Mouse (Mus musculus) kidney, embryonic 15.5 days (tissue): ENCODE data around the gene Amz1. TPM values are rescaled to one million over a fixed set of nuclear protein-coding genes. Genes with fewer than 3 reads are reported as not detected.
A peak's percentile ranks its signal among the peaks of the same experiment; 100 is the strongest.

Experiments used
- ATAC-seq: fragments of 200-750 bp; cut with Nextera tagmentation; replicated peaks from 2 replicates; pipeline ENCODE4 v1.8.0; 2017; ENCODE audit warnings: moderate TSS enrichment; ENCODE audit not compliant: low FRiP score
- H3K27ac ChIP-seq: fragments of 300-500 bp; sonication (generic); 2 replicates; pipeline ENCODE4 v1.5.1; 2015; ENCODE audit warnings: mild to moderate bottlenecking, inconsistent platforms
- H3K27me3 ChIP-seq: fragments of 300-500 bp; sonication (generic); 2 replicates; pipeline ENCODE4 v1.6.1; 2015; ENCODE audit warnings: inconsistent platforms
- H3K36me3 ChIP-seq: fragments of 300-500 bp; sonication (generic); 2 replicates; pipeline ENCODE4 v1.6.1; 2015; ENCODE audit warnings: inconsistent platforms
- H3K4me1 ChIP-seq: fragments of 300-500 bp; sonication (generic); 2 replicates; pipeline ENCODE4 v1.6.1; 2015; ENCODE audit warnings: inconsistent platforms
- H3K4me2 ChIP-seq: fragments of 300-500 bp; sonication (generic); 2 replicates; pipeline ENCODE4 v1.6.1; 2015; ENCODE audit warnings: moderate library complexity, mild to moderate bottlenecking, inconsistent platforms
- H3K4me3 ChIP-seq: fragments of 300-500 bp; sonication (generic); replicated peaks from 2 replicates; pipeline ENCODE4 v1.5.1; 2015; ENCODE audit warnings: mild to moderate bottlenecking, inconsistent platforms
- H3K9ac ChIP-seq: fragments of 300-500 bp; sonication (generic); 2 replicates; pipeline ENCODE4 v1.6.1; 2015; ENCODE audit warnings: mild to moderate bottlenecking, inconsistent platforms
- H3K9me3 ChIP-seq: fragments of 300-500 bp; sonication (generic); replicated peaks from 2 replicates; pipeline ENCODE4 v1.6.1; 2016; ENCODE audit warnings: inconsistent platforms
- WGBS: fragments of 180-500 bp; shearing (Covaris S2); methylation state at CpG from one replicate; pipeline ENCODE4 v1.1.7; 2015; ENCODE audit warnings: mixed read lengths; 5-methylcytosine and 5-hydroxymethylcytosine counted together
- polyA plus RNA-seq: library from polyadenylated mRNA; unstranded; fragments of >200 nt; fragmentation: Nextera tagmentation; extraction: Ambion mirVana; gene quantifications from 2 replicates; pipeline ENCODE4 v1.2.1, GENCODE M21; 2015

Gene Amz1
- polyA plus RNA-seq, 1 experiment from 2014 or later = 2.1 TPM

DNA sequence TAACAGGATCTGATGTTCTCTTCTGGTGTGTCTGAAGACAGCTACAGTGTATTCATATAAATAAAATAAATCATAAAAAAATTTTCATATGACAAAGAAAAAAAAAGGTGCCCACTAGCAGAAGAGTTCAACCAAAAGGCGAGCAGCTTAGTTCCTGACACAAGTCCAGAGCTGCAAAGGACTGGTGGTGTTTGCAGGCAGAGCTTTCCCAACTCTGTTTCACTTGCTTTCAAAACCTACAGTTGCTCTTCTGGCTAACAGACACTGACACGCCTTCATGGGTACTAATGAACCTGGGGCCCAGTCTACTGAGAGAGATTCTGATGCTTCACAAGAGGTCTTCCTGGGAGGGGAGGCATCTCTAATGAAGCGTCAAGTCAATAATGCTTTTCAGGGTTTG lies 72.1 kb downstream of the Amz1 start:
- H3K27me3 ChIP-seq = no peaks in the 10 kb centered on the region
- H3K36me3 ChIP-seq = no peaks in the 10 kb centered on the region
- H3K4me1 ChIP-seq = peaks cover 53% of the 10 kb centered on the region
- no peak overlapping the region for H3K9ac ChIP-seq
- H3K9me3 ChIP-seq = no peaks in the 10 kb centered on the region
- no peak overlapping the region for H3K4me2 ChIP-seq
- no peak overlapping the region for H3K4me3 ChIP-seq
- H3K27ac ChIP-seq = no peak overlapping the region
- no peak for ATAC-seq
- 64% methylated on average over 3 of the region's 3 CpGs for WGBS

- H3K27ac ChIP-seq = no peak overlapping the region
- no peak for ATAC-seq
- H3K9ac ChIP-seq = no peak overlapping the region
Observed at GRCm38 (mm10) chr5:140798158-140798557, 74.2 kb downstream of the Amz1 start.

GRCm38 (mm10) chr5:140798775-140799174 lies 74.8 kb downstream of the Amz1 start:
- 82% methylated on average over 5 of the region's 5 CpGs for WGBS
- no peak for ATAC-seq
- peaks cover 30% of the 10 kb centered on the region for H3K4me1 ChIP-seq
- no peak overlapping the region for H3K9ac ChIP-seq
- H3K27me3 ChIP-seq = no peaks in the 10 kb centered on the region
- H3K27ac ChIP-seq = 0 out of 2 replicates have a peak overlapping the region, but pooled peaks have one; percentile 5
- H3K4me2 ChIP-seq = no peak overlapping the region
- no peak overlapping the region for H3K4me3 ChIP-seq
- no peaks in the 10 kb centered on the region for H3K36me3 ChIP-seq
- no peaks in the 10 kb centered on the region for H3K9me3 ChIP-seq

More at GRCm38 (mm10) chr5:140798158-140798557, 74.2 kb downstream of the Amz1 start:
- Histone ChIP-seq H3K4me2 (no peak overlapping the region), H3K27me3 (no peaks in the 10 kb centered on the region), H3K36me3 (no peaks in the 10 kb centered on the region), H3K4me3 (no peak overlapping the region), H3K9me3 (no peaks in the 10 kb centered on the region), H3K4me1 (peaks cover 33% of the 10 kb centered on the region)
- WGBS = 86% methylated on average over 7 of the region's 7 CpGs

GRCm38 (mm10) chr5:140799190-140799589 lies 75.3 kb downstream of the Amz1 start:
- no peak overlapping the region for H3K4me2 ChIP-seq
- no peaks in the 10 kb centered on the region for H3K36me3 ChIP-seq
- H3K27me3 ChIP-seq = no peaks in the 10 kb centered on the region
- H3K4me3 ChIP-seq = no peak overlapping the region
- H3K27ac ChIP-seq = 0 out of 2 replicates have a peak overlapping the region, but pooled peaks have one; percentile 5
- peaks cover 28% of the 10 kb centered on the region for H3K4me1 ChIP-seq
- H3K9ac ChIP-seq = no peak overlapping the region
- H3K9me3 ChIP-seq = no peaks in the 10 kb centered on the region
- no peak for ATAC-seq
- WGBS = 55% methylated on average over 2 of the region's 2 CpGs

DNA sequence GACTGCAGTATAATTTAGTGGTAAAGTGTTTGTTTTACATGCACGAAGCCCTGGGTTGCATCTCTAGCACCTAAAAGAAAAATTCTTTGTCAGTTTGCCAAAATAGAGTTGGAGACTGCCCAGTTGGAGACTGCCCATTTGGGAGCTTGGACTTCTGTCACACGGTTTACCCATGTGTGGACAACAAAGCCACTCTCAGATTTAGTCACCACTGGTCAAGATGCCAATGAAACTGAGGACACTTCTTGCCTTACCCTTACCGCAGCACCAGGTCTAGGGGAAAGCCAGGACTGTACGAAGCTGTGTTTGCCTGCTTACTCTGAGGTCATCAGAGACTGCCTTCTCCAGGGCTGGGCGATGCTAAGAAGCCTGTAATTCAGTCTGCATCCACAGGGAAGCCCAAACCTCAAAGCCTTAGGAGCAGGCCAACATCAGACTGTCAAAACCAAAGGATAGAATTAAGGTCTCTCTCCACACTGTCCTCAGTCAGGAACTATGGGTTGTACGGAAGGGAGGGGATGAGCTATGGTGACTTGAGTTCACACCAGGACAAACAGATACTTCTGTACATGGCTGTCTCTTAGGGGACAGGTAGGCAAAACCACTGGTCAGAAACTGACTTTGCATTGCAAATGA lies 76.5 kb downstream of the Amz1 start:
- H3K9ac ChIP-seq = no peak overlapping the region
- no peaks in the 10 kb centered on the region for H3K9me3 ChIP-seq
- 76% methylated on average over 6 of the region's 6 CpGs for WGBS
- no peaks in the 10 kb centered on the region for H3K27me3 ChIP-seq
- H3K4me3 ChIP-seq = no peak overlapping the region
- H3K4me1 ChIP-seq = peaks cover 22% of the 10 kb centered on the region
- H3K36me3 ChIP-seq = no peaks in the 10 kb centered on the region
- no peak overlapping the region for H3K4me2 ChIP-seq
- 0 out of 2 replicates have a peak, but pooled peaks have one; percentile 6 for ATAC-seq
- no peak overlapping the region for H3K27ac ChIP-seq

GRCm38 (mm10) chr5:140801782-140802181 lies 77.9 kb downstream of the Amz1 start:
- Histone ChIP-seq H3K4me1 (peaks cover 24% of the 10 kb centered on the region), H3K27me3 (no peaks in the 10 kb centered on the region), H3K4me2 (no peak overlapping the region), H3K4me3 (no peak overlapping the region), H3K9me3 (no peaks in the 10 kb centered on the region), H3K36me3 (no peaks in the 10 kb centered on the region), H3K9ac (no peak overlapping the region), H3K27ac (no peak overlapping the region)
- ATAC-seq = no peak
- WGBS = 81% methylated on average over 5 of the region's 5 CpGs

- ATAC-seq = no peak
- no peak overlapping the region for H3K27ac ChIP-seq
- H3K9ac ChIP-seq = no peak overlapping the region
- H3K27me3 ChIP-seq = no peaks in the 10 kb centered on the region
- H3K4me2 ChIP-seq = no peak overlapping the region
- no peaks in the 10 kb centered on the region for H3K9me3 ChIP-seq
- H3K36me3 ChIP-seq = no peaks in the 10 kb centered on the region
- H3K4me3 ChIP-seq = no peak overlapping the region
- peaks cover 39% of the 10 kb centered on the region for H3K4me1 ChIP-seq
- 87% methylated on average over 2 of the region's 2 CpGs for WGBS
Observed at GRCm38 (mm10) chr5:140806252-140806651, 82.3 kb downstream of the Amz1 start.

DNA sequence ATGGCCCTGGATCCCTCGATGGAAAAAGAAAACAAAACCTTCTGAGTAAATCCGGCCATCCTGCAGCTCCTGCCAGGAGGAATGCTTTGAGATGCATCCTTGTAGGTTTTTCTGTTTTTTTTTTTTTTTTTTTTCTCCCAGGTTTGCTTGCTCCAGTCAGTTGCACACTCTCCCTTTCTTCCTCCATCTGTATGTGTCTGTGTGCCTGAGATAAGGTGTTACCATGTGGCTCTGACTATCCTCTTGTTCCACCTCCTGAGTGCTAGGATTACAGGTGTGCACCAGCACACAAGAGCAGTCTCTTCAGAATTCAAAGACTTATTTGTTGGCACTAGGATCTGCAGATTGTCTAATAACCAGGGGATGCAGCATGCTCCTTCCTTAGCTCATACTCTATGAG lies 83.0 kb downstream of the Amz1 start:
- Histone ChIP-seq H3K9me3 (no peaks in the 10 kb centered on the region), H3K36me3 (no peaks in the 10 kb centered on the region), H3K9ac (no peak overlapping the region), H3K4me2 (no peak overlapping the region), H3K27me3 (no peaks in the 10 kb centered on the region), H3K4me3 (no peak overlapping the region), H3K27ac (no peak overlapping the region), H3K4me1 (peaks cover 45% of the 10 kb centered on the region)
- WGBS = 47% methylated on average over 2 of the region's 2 CpGs
- no peak for ATAC-seq

Other genes with a start within 250 kb of the Amz1 start
- gene Chst12, start 218.6 kb upstream of the Amz1 start, polyA plus RNA-seq = 21.9 and 22.4 TPM in 2 replicates
- 0.45 TPM in 1 of 2 replicates, not detected in the other for gene Grifin, start 159.1 kb upstream of the Amz1 start, polyA plus RNA-seq
- 32.3 and 34.5 TPM in 2 replicates for gene Lfng, start 116.8 kb upstream of the Amz1 start, polyA plus RNA-seq
- gene Ttyh3, start 75.1 kb upstream of the Amz1 start, polyA plus RNA-seq = 32.3 and 39.9 TPM in 2 replicates
- 25.7 and 29.3 TPM in 2 replicates for gene Iqce, start 21.7 kb upstream of the Amz1 start, polyA plus RNA-seq
- gene Brat1, start 19.1 kb upstream of the Amz1 start, polyA plus RNA-seq = 21.5 and 25.0 TPM in 2 replicates
- 15.9 and 16.1 TPM in 2 replicates for gene Gna12, start 106.3 kb downstream of the Amz1 start, polyA plus RNA-seq